Mouse (Mus musculus) embryonic facial prominence, embryonic 11.5 days (tissue): Measurements from ENCODE around the gene Nos1ap. TPM values are rescaled to one million over a fixed set of nuclear protein-coding genes. Genes with fewer than 3 reads are reported as not detected.

Source experiments
- ATAC-seq: fragments of 200-750 bp; cut with Nextera tagmentation; replicated peaks from 2 replicates; pipeline ENCODE4 v1.8.0; 2017; ENCODE audit warnings: low read depth; ENCODE audit not compliant: insufficient number of reproducible peaks, low FRiP score, low TSS enrichment
- DNase-seq: peaks from one replicate; pipeline ENCODE4 v3.0.0-alpha.2; 2015; ENCODE audit warnings: low spot score
- H3K27ac ChIP-seq: fragments of 300-500 bp; sonication (generic); replicated peaks from 2 replicates; pipeline ENCODE4 v1.5.1; 2014; ENCODE audit warnings: mild to moderate bottlenecking, low read depth, low read length, control low read depth
- H3K27me3 ChIP-seq: fragments of 300-500 bp; sonication (generic); 2 replicates; pipeline ENCODE4 v1.6.1; 2014; ENCODE audit warnings: mild to moderate bottlenecking, low read length, moderate library complexity, mixed read lengths; ENCODE audit not compliant: control insufficient read depth, insufficient read depth
- H3K36me3 ChIP-seq: fragments of 300-500 bp; sonication (generic); replicated peaks from 2 replicates; pipeline ENCODE4 v1.6.1; 2014; ENCODE audit warnings: low read depth, mild to moderate bottlenecking, low read length, moderate library complexity, mixed read lengths; ENCODE audit not compliant: control insufficient read depth, insufficient read depth
- H3K4me1 ChIP-seq: fragments of 300-500 bp; sonication (generic); 2 replicates; pipeline ENCODE4 v1.6.1; 2014; ENCODE audit warnings: low read length, mixed read lengths; ENCODE audit not compliant: control insufficient read depth, insufficient read depth
- H3K4me2 ChIP-seq: fragments of 300-500 bp; sonication (generic); 2 replicates; pipeline ENCODE4 v1.6.1; 2014; ENCODE audit warnings: low read depth, mild to moderate bottlenecking, control low read depth, low read length, moderate library complexity
- H3K4me3 ChIP-seq: fragments of 300-500 bp; sonication (generic); 2 replicates; pipeline ENCODE4 v1.5.1; 2014; ENCODE audit warnings: low read depth, low read length, control low read depth
- H3K9ac ChIP-seq: fragments of 300-500 bp; sonication (generic); replicated peaks from 2 replicates; pipeline ENCODE4 v1.6.1; 2014; ENCODE audit warnings: mild to moderate bottlenecking, control low read depth, low read length
- H3K9me3 ChIP-seq: fragments of 300-500 bp; sonication (generic); replicated peaks from 2 replicates; pipeline ENCODE4 v1.6.1; 2016; ENCODE audit warnings: mild to moderate bottlenecking, low read length, inconsistent platforms, mixed read lengths; ENCODE audit not compliant: control insufficient read depth
- WGBS: fragments of 180-500 bp; shearing (Covaris S2); extraction: QIAGEN DNeasy Blood & Tissue Kit; methylation state at CpG from one replicate; pipeline ENCODE4 v1.1.7; 2014; 5-methylcytosine and 5-hydroxymethylcytosine counted together
- polyA plus RNA-seq: library from polyadenylated mRNA; unstranded; fragments of >200 nt; fragmentation: Nextera tagmentation; extraction: Ambion mirVana; gene quantifications from 2 replicates; pipeline ENCODE4 v1.2.1, GENCODE M21; 2014

Gene Nos1ap
- polyA plus RNA-seq, 1 experiment from 2014 or later: 5.1 TPM

GRCm38 (mm10) chr1:170496221-170496620 lies 93.4 kb downstream of the Nos1ap start:
- Histone ChIP-seq H3K4me1 (no peaks in the 10 kb centered on the region), H3K27me3 (no peaks in the 10 kb centered on the region), H3K9ac (no peak overlapping the region), H3K36me3 (no peaks in the 10 kb centered on the region), H3K9me3 (no peaks in the 10 kb centered on the region), H3K27ac (no peak overlapping the region), H3K4me2 (no peak overlapping the region), H3K4me3 (no peak overlapping the region)
- ATAC-seq (no peak), DNase-seq (no peak)
- WGBS: 80% methylated on average over 8 of the region's 8 CpGs

GRCm38 (mm10) chr1:170495538-170496183 lies 94.0 kb downstream of the Nos1ap start:
- no peaks in the 10 kb centered on the region for H3K27me3 ChIP-seq
- no peaks in the 10 kb centered on the region for H3K9me3 ChIP-seq
- H3K36me3 ChIP-seq: no peaks in the 10 kb centered on the region
- H3K27ac ChIP-seq: no peak overlapping the region
- no peak overlapping the region for H3K4me2 ChIP-seq
- H3K9ac ChIP-seq: no peak overlapping the region
- WGBS: 69% methylated on average over 13 of the region's 13 CpGs
- H3K4me3 ChIP-seq: no peak overlapping the region
- no peaks in the 10 kb centered on the region for H3K4me1 ChIP-seq
- DNase-seq: no peak
- ATAC-seq: no peak

- H3K27me3 ChIP-seq: no peaks in the 10 kb centered on the region
- H3K4me3 ChIP-seq: no peak overlapping the region
- no peaks in the 10 kb centered on the region for H3K4me1 ChIP-seq
- 86% methylated on average over 2 of the region's 2 CpGs for WGBS
- no peak overlapping the region for H3K27ac ChIP-seq
- no peak for ATAC-seq
- no peak for DNase-seq
- H3K9me3 ChIP-seq: no peaks in the 10 kb centered on the region
- no peaks in the 10 kb centered on the region for H3K36me3 ChIP-seq
- H3K9ac ChIP-seq: no peak overlapping the region
- H3K4me2 ChIP-seq: no peak overlapping the region
These were observed 97.1 kb downstream of the Nos1ap start for GRCm38 (mm10) chr1:170492527-170492926.

- no peak for ATAC-seq
These were observed 97.6 kb downstream of the Nos1ap start for GRCm38 (mm10) chr1:170492027-170492426.

GRCm38 (mm10) chr1:170489936-170490335 lies 99.7 kb downstream of the Nos1ap start:
- WGBS: 89% methylated on average over 7 of the region's 7 CpGs
- H3K9me3 ChIP-seq: no peaks in the 10 kb centered on the region
- H3K36me3 ChIP-seq: no peaks in the 10 kb centered on the region
- no peak overlapping the region for H3K4me2 ChIP-seq
- H3K4me3 ChIP-seq: no peak overlapping the region
- DNase-seq (no peak), ATAC-seq (no peak)
- H3K27ac ChIP-seq: no peak overlapping the region
- H3K27me3 ChIP-seq: no peaks in the 10 kb centered on the region
- no peak overlapping the region for H3K9ac ChIP-seq
- H3K4me1 ChIP-seq: no peaks in the 10 kb centered on the region

More at GRCm38 (mm10) chr1:170492027-170492426, 97.6 kb downstream of the Nos1ap start:
- no peaks in the 10 kb centered on the region for H3K36me3 ChIP-seq
- H3K4me2 ChIP-seq: no peak overlapping the region
- H3K4me3 ChIP-seq: no peak overlapping the region
- no peak for DNase-seq
- H3K4me1 ChIP-seq: no peaks in the 10 kb centered on the region
- no peaks in the 10 kb centered on the region for H3K9me3 ChIP-seq
- H3K27ac ChIP-seq: no peak overlapping the region
- H3K27me3 ChIP-seq: no peaks in the 10 kb centered on the region
- no peak overlapping the region for H3K9ac ChIP-seq
- WGBS: 77% methylated on average over 4 of the region's 4 CpGs

GRCm38 (mm10) chr1:170489450-170489849 lies 100.2 kb downstream of the Nos1ap start:
- DNase-seq: no peak
- no peak overlapping the region for H3K9ac ChIP-seq
- 91% methylated on average over 6 of the region's 6 CpGs for WGBS
- H3K27ac ChIP-seq: no peak overlapping the region
- no peaks in the 10 kb centered on the region for H3K4me1 ChIP-seq
- no peaks in the 10 kb centered on the region for H3K9me3 ChIP-seq
- H3K4me2 ChIP-seq: no peak overlapping the region
- no peaks in the 10 kb centered on the region for H3K27me3 ChIP-seq
- no peak for ATAC-seq
- H3K4me3 ChIP-seq: no peak overlapping the region
- H3K36me3 ChIP-seq: no peaks in the 10 kb centered on the region

- no peaks in the 10 kb centered on the region for H3K4me1 ChIP-seq
- no peaks in the 10 kb centered on the region for H3K36me3 ChIP-seq
- no peaks in the 10 kb centered on the region for H3K27me3 ChIP-seq
- no peak overlapping the region for H3K27ac ChIP-seq
- H3K9ac ChIP-seq: no peak overlapping the region
- H3K4me3 ChIP-seq: no peak overlapping the region
- no peaks in the 10 kb centered on the region for H3K9me3 ChIP-seq
- 24% methylated on average over 4 of the region's 4 CpGs for WGBS
- no peak overlapping the region for H3K4me2 ChIP-seq
- DNase-seq (no peak), ATAC-seq (no peak)
These were observed 104.5 kb downstream of the Nos1ap start for GRCm38 (mm10) chr1:170485119-170485518.

- H3K36me3 ChIP-seq: no peaks in the 10 kb centered on the region
- WGBS: 81% methylated on average over 7 of the region's 8 CpGs
- no peak overlapping the region for H3K4me2 ChIP-seq
- H3K4me3 ChIP-seq: no peak overlapping the region
- H3K9ac ChIP-seq: no peak overlapping the region
- no peak for DNase-seq
- no peaks in the 10 kb centered on the region for H3K9me3 ChIP-seq
- H3K27me3 ChIP-seq: no peaks in the 10 kb centered on the region
- no peak for ATAC-seq
- no peaks in the 10 kb centered on the region; the same call in 1 of the 2 replicates for H3K4me1 ChIP-seq
- no peak overlapping the region for H3K27ac ChIP-seq
These were observed 107.3 kb downstream of the Nos1ap start for GRCm38 (mm10) chr1:170482236-170482905.
